Mouse (Mus musculus): ENCODE results near the gene Ncstn. TPM values are rescaled to one million over a fixed set of nuclear protein-coding genes. Genes with fewer than 3 reads are reported as not detected.

Ncstn gene
- total and polyA plus RNA-seq, 3 experiments, result 15.0 to 56.1 (median 24.5) TPM

DNA sequence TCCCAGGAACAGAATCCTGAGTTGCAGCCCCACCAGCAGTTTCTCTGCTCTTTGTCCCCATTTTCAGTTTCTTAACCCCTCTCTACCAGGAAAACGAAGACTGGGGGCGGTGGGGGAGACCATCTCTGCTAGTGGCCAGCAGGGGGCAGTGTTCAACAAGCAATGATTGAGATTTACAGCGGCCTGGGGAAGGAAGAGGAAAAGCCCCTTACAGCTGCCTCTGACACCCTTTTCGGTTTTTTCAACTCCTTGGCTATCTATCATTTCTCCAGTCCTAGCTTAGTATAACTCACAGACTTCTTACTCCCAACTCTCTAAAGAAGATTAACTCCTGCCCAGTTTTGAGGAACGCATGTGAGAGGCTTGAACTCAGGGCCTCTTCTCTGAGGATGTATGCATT is 35.7 kb downstream of the Ncstn start:
- Histone ChIP-seq H3K4me2 (ENCODE audit: insufficient read depth, low read depth, poor library complexity, severe bottlenecking) (peak overlapping the region; percentile 59), H3K79me2 (replicated peaks; ENCODE audit: control insufficient read depth, extremely low read depth, insufficient read depth, poor library complexity, severe bottlenecking) (no peaks in the 10 kb centered on the region), H3K9ac (ENCODE audit: insufficient read depth, low read depth) (no peak overlapping the region), H3K9me3 (replicated peaks; ENCODE audit: low read length) (no peaks in the 10 kb centered on the region), H3K4me1 (ENCODE audit: control insufficient read depth in 1 of 2, insufficient read depth in 2 of 2) (peaks cover 3 to 16% of the 10 kb centered on the region in 2 experiments; a peak in 2 of 4 replicates), H3K27ac (ENCODE audit: insufficient read depth, low read depth) (no peak overlapping the region), H3K27me3 (replicated peaks) (no peaks in the 10 kb centered on the region), H3K36me3 (replicated peaks in 1 of 2; ENCODE audit: control insufficient read depth in 1 of 2, insufficient read depth in 1 of 2, low read length in 1 of 2) (peaks cover 0 to 27% of the 10 kb centered on the region in 2 experiments), H3K4me3 (replicated peaks in 1 of 3; ENCODE audit: low read depth in 2 of 3, low read length in 2 of 3, poor library complexity in 1 of 3) (peak overlapping the region in 2 of 3 experiments; percentile 24 to 39)
- TF ChIP-seq MXI1 (IDR thresholded peaks at IDR 0.05; ENCODE audit: low read depth, low read length) (peak; percentile 34; the same call in 1 of the 2 replicates), HCFC1 (IDR thresholded peaks at IDR 0.05; ENCODE audit: low read depth, low read length) (peak; percentile 25; the same call in 1 of the 2 replicates), CTCF (conservative IDR thresholded peaks at IDR 0.05 in 1 of 2, IDR thresholded peaks at IDR 0.05 in 1 of 2; ENCODE audit: low read depth in 2 of 2, low read length in 2 of 2) (peak; percentile 57 to 92), ZKSCAN1 (IDR thresholded peaks at IDR 0.05; ENCODE audit: borderline replicate concordance, low read depth, low read length) (no peak), MAFK (IDR thresholded peaks at IDR 0.05; ENCODE audit: insufficient replicate concordance, low read length) (no peak), CHD2 (IDR thresholded peaks at IDR 0.05; ENCODE audit: low read length) (no peak), ELF1 (IDR thresholded peaks at IDR 0.05; ENCODE audit: low read depth, low read length) (peak; percentile 57), SIN3A (IDR thresholded peaks at IDR 0.05; ENCODE audit: low read length) (peak; percentile 66), EP300 (IDR thresholded peaks at IDR 0.05; ENCODE audit: low read length) (peak; percentile 25; the same call in 1 of the 2 replicates), RAD21 (IDR thresholded peaks at IDR 0.05; ENCODE audit: low read depth, low read length) (peak; percentile 94), NELFE (IDR thresholded peaks at IDR 0.05; ENCODE audit: low read depth, low read length) (no peak), MYC (IDR thresholded peaks at IDR 0.05; ENCODE audit: low read depth, low read length) (no peak), SMC3 (IDR thresholded peaks at IDR 0.05; ENCODE audit: low read depth, low read length) (peak; percentile 68), TCF12 (IDR thresholded peaks at IDR 0.05; ENCODE audit: low read depth, low read length) (no peak), POLR2AphosphoS2 (IDR thresholded peaks at IDR 0.05; ENCODE audit: low read depth, low read length) (no peak), ZNF384 (IDR thresholded peaks at IDR 0.05; ENCODE audit: low read depth, low read length) (peak; percentile 66), MAZ (IDR thresholded peaks at IDR 0.05; ENCODE audit: low read depth, low read length) (peak; percentile 80), JUND (conservative IDR thresholded peaks at IDR 0.05; ENCODE audit: low read depth, low read length) (0 out of 2 replicates have a peak, but pooled peaks have one; percentile 25), POLR2A (IDR thresholded peaks at IDR 0.05; ENCODE audit: low read depth, low read length) (0 out of 2 replicates have a peak, but pooled peaks have one; percentile 16)
- DNase-seq (ENCODE audit: extremely low read depth), result peak; percentile 89
- in situ Hi-C loops (cut with MboI; ENCODE audit: low pct_ligation_motif_present, low pct_unique_long_range_greater_than_20kb, low sequenced_read_pairs), result loop anchor here (25.0 kb wide), 1 partner anchor 265 kb away; no protein-coding TSS in a partner anchor
- dilution Hi-C loops (cut with MboI; ENCODE audit: extremely low pct_ligation_motif_present, extremely low pct_unique_long_range_greater_than_20kb, low sequenced_read_pairs), result no loop called here

- in situ Hi-C loops (cut with MboI; ENCODE audit: low pct_ligation_motif_present, low pct_unique_long_range_greater_than_20kb, low sequenced_read_pairs) (loop anchor here (25.0 kb wide), 1 partner anchor 266 kb away; no protein-coding TSS in a partner anchor), dilution Hi-C loops (cut with MboI; ENCODE audit: extremely low pct_ligation_motif_present, extremely low pct_unique_long_range_greater_than_20kb, low sequenced_read_pairs) (no loop called here)
- Histone ChIP-seq H3K79me2 (replicated peaks; ENCODE audit: control insufficient read depth, extremely low read depth, insufficient read depth, poor library complexity, severe bottlenecking) (no peaks in the 10 kb centered on the region), H3K27ac (ENCODE audit: insufficient read depth, low read depth) (no peak overlapping the region), H3K4me2 (ENCODE audit: insufficient read depth, low read depth, poor library complexity, severe bottlenecking) (peak overlapping the region; percentile 59; the same call in 1 of the 2 replicates), H3K4me3 (replicated peaks in 1 of 3; ENCODE audit: low read depth in 2 of 3, low read length in 2 of 3, poor library complexity in 1 of 3) (no peak overlapping the region), H3K9ac (ENCODE audit: insufficient read depth, low read depth) (no peak overlapping the region), H3K9me3 (replicated peaks; ENCODE audit: low read length) (no peaks in the 10 kb centered on the region), H3K36me3 (replicated peaks in 1 of 2; ENCODE audit: control insufficient read depth in 1 of 2, insufficient read depth in 1 of 2, low read length in 1 of 2) (peaks cover 0 to 29% of the 10 kb centered on the region in 2 experiments), H3K4me1 (ENCODE audit: control insufficient read depth in 1 of 2, insufficient read depth in 2 of 2) (peaks cover 3 to 16% of the 10 kb centered on the region in 2 experiments; a peak in 2 of 4 replicates), H3K27me3 (replicated peaks) (no peaks in the 10 kb centered on the region)
- no peak for DNase-seq (ENCODE audit: extremely low read depth)
- TF ChIP-seq ETS1 (conservative IDR thresholded peaks at IDR 0.05; ENCODE audit: low read depth, low read length) (no peak), CHD2 (IDR thresholded peaks at IDR 0.05; ENCODE audit: low read length) (no peak), KAT2A (IDR thresholded peaks at IDR 0.05; ENCODE audit: insufficient replicate concordance, low read length) (no peak), MAZ (IDR thresholded peaks at IDR 0.05; ENCODE audit: low read depth, low read length) (no peak), USF2 (conservative IDR thresholded peaks at IDR 0.05; ENCODE audit: low read depth, low read length) (no peak), ZNF384 (IDR thresholded peaks at IDR 0.05; ENCODE audit: low read depth, low read length) (no peak), BHLHE40 (IDR thresholded peaks at IDR 0.05; ENCODE audit: low read depth, low read length) (no peak), RAD21 (IDR thresholded peaks at IDR 0.05; ENCODE audit: low read depth, low read length) (no peak)
Measured at GRCm38 (mm10) chr1:172046410-172046809, 36.2 kb downstream of the Ncstn start.

All from CH12.LX (cell line).